Mouse (Mus musculus) forebrain, embryonic 12.5 days (tissue): Measurements from ENCODE around the gene Arhgef28. TPM values are rescaled to one million over a fixed set of nuclear protein-coding genes. Genes with fewer than 3 reads are reported as not detected.

ENCODE experiments used
- ATAC-seq: fragments of 200-750 bp; cut with Nextera tagmentation; 2 replicates; pipeline ENCODE4 v1.8.0; 2017; ENCODE audit warnings: moderate TSS enrichment; ENCODE audit not compliant: low FRiP score
- H3K27ac ChIP-seq: fragments of 300-500 bp; sonication (generic); 2 replicates; pipeline ENCODE4 v1.5.1; 2016; ENCODE audit warnings: mild to moderate bottlenecking
- H3K27me3 ChIP-seq: fragments of 300-500 bp; sonication (generic); 2 replicates; pipeline ENCODE4 v1.6.1; 2016; ENCODE audit warnings: mild to moderate bottlenecking
- H3K36me3 ChIP-seq: fragments of 300-500 bp; sonication (generic); replicated peaks from 2 replicates; pipeline ENCODE4 v1.6.1; 2016; ENCODE audit warnings: mild to moderate bottlenecking
- H3K4me1 ChIP-seq: fragments of 300-500 bp; sonication (generic); 2 replicates; pipeline ENCODE4 v1.6.1; 2016
- H3K4me2 ChIP-seq: fragments of 300-500 bp; sonication (generic); 2 replicates; pipeline ENCODE4 v1.6.1; 2016; ENCODE audit warnings: mild to moderate bottlenecking, moderate library complexity
- H3K4me3 ChIP-seq: fragments of 300-500 bp; sonication (generic); replicated peaks from 2 replicates; pipeline ENCODE4 v1.5.1; 2016; ENCODE audit warnings: mild to moderate bottlenecking
- H3K9ac ChIP-seq: fragments of 300-500 bp; sonication (generic); 2 replicates; pipeline ENCODE4 v1.6.1; 2016; ENCODE audit warnings: mild to moderate bottlenecking
- H3K9me3 ChIP-seq: fragments of 300-500 bp; sonication (generic); 2 replicates; pipeline ENCODE4 v1.6.1; 2016
- WGBS: fragments of 180-500 bp; shearing (Covaris S2); methylation state at CpG from one replicate; pipeline ENCODE4 v1.1.7; 2016; 5-methylcytosine and 5-hydroxymethylcytosine counted together
- polyA plus RNA-seq: library from polyadenylated mRNA; unstranded; fragments of >200 nt; fragmentation: Nextera tagmentation; extraction: Ambion mirVana; gene quantifications from 2 replicates; pipeline ENCODE4 v1.2.1, GENCODE M21; 2016

Arhgef28 gene
- polyA plus RNA-seq, 1 experiment from 2014 or later = 5.8 TPM

DNA sequence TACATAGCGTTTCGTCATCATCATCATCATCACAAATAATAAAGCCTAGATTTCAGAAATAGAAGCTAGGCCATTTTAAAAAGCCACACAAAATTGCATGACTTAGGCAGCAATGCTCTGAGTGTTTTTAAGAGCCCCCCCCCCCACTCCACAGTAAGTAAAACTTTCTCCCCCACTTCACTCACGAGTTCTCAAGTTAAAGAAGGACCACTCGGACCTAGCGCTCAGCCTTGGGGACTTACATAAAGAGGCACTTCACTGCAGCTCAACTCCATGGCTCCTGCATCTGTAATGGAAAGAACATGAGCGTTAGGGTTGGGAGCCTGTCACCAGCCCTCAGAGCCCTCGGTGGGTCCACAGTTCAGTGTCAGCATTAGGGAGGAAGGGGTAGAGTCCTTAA lies 60.9 kb downstream of the Arhgef28 start:
- no peaks in the 10 kb centered on the region for H3K9me3 ChIP-seq
- WGBS = 80% methylated on average over 7 of the region's 7 CpGs

DNA sequence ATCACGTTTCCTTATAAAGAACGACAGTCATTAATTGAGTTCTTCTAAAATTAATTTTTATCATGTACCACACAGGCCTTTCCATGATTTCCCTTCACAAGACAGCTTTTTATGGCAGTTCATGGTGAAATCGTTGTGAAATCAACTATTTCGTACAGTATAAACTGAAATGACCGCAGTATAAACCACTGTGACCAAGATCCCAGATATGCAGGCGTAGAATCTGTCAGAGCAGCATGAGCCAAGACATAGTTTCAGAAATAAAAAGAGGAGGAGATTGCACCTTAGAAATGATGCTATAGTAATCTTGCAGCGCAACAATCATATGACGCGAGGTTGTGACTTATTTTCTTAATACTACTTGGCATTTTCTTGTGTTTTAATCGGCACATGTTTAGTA lies 63.2 kb downstream of the Arhgef28 start:
- Histone ChIP-seq H3K27ac (no peak overlapping the region), H3K4me1 (peaks cover 6% of the 10 kb centered on the region; the same call in 1 of the 2 replicates), H3K4me3 (no peak overlapping the region), H3K27me3 (no peaks in the 10 kb centered on the region), H3K36me3 (no peaks in the 10 kb centered on the region), H3K9me3 (no peaks in the 10 kb centered on the region), H3K4me2 (no peak overlapping the region), H3K9ac (no peak overlapping the region)
- ATAC-seq = no peak
- WGBS = 93% methylated on average over 10 of the region's 10 CpGs

More for the DNA sequence above, 60.9 kb downstream of the Arhgef28 start:
- ATAC-seq = no peak
- H3K27ac ChIP-seq = no peak overlapping the region
- H3K4me3 ChIP-seq = no peak overlapping the region
- no peak overlapping the region for H3K4me2 ChIP-seq
- no peaks in the 10 kb centered on the region for H3K36me3 ChIP-seq
- H3K27me3 ChIP-seq = no peaks in the 10 kb centered on the region
- peaks cover 6% of the 10 kb centered on the region; the same call in 1 of the 2 replicates for H3K4me1 ChIP-seq
- no peak overlapping the region for H3K9ac ChIP-seq

- no peak overlapping the region for H3K4me3 ChIP-seq
- no peaks in the 10 kb centered on the region for H3K27me3 ChIP-seq
- no peaks in the 10 kb centered on the region for H3K36me3 ChIP-seq
- no peak for ATAC-seq
- H3K4me2 ChIP-seq = no peak overlapping the region
- peaks cover 10% of the 10 kb centered on the region; the same call in 1 of the 2 replicates for H3K4me1 ChIP-seq
- no peak overlapping the region for H3K9ac ChIP-seq
- no peaks in the 10 kb centered on the region for H3K9me3 ChIP-seq
- H3K27ac ChIP-seq = no peak overlapping the region
- WGBS = 88% methylated on average over 9 of the region's 9 CpGs
Measured at GRCm38 (mm10) chr13:98140626-98141025, 65.6 kb downstream of the Arhgef28 start.

GRCm38 (mm10) chr13:98138786-98139185 lies 67.5 kb downstream of the Arhgef28 start:
- no peak overlapping the region for H3K4me2 ChIP-seq
- no peak overlapping the region for H3K4me3 ChIP-seq
- H3K9ac ChIP-seq = no peak overlapping the region
- peaks cover 10% of the 10 kb centered on the region; the same call in 1 of the 2 replicates for H3K4me1 ChIP-seq
- H3K9me3 ChIP-seq = no peaks in the 10 kb centered on the region
- ATAC-seq = no peak
- H3K36me3 ChIP-seq = no peaks in the 10 kb centered on the region
- H3K27me3 ChIP-seq = no peaks in the 10 kb centered on the region
- no peak overlapping the region for H3K27ac ChIP-seq
- 72% methylated on average over 4 of the region's 4 CpGs for WGBS

DNA sequence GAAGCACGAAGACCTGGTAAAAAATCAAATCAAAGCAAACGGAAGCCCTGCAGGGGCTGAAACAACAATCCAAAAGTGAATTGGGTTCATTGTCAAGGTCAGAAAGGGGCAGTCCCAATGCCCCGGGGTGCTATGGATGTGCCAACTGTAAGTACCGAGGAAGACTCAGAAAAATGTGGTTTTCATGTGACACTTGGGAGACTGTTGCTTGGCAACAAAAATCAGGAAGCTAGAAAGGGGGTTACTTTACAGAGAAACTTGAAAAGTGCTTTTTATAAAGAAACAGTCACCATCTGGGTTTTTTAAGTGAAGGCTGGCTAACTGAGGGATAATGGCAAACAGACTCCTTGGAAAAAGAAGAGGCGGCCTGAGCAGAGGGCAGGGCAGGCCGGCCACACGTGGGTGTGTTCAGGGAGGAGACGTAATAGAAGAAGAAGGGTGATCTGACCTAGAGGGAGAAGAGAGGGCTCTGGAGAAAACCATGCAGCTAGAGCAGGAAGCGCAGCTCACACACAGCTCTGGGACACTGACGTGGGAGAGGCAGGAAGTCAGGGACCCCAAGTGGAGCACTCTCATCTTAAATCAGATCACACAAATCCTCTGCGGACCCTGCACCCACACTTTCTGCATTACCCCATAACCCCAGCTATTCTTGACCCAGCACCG lies 70.2 kb downstream of the Arhgef28 start:
- no peak overlapping the region for H3K4me3 ChIP-seq
- H3K9me3 ChIP-seq = no peaks in the 10 kb centered on the region
- no peak overlapping the region for H3K4me2 ChIP-seq
- H3K9ac ChIP-seq = no peak overlapping the region
- no peaks in the 10 kb centered on the region for H3K36me3 ChIP-seq
- H3K27me3 ChIP-seq = no peaks in the 10 kb centered on the region
- 59% methylated on average over 12 of the region's 12 CpGs for WGBS
- no peak overlapping the region for H3K27ac ChIP-seq
- peaks cover 10% of the 10 kb centered on the region; the same call in 1 of the 2 replicates for H3K4me1 ChIP-seq
- no peak for ATAC-seq

DNA sequence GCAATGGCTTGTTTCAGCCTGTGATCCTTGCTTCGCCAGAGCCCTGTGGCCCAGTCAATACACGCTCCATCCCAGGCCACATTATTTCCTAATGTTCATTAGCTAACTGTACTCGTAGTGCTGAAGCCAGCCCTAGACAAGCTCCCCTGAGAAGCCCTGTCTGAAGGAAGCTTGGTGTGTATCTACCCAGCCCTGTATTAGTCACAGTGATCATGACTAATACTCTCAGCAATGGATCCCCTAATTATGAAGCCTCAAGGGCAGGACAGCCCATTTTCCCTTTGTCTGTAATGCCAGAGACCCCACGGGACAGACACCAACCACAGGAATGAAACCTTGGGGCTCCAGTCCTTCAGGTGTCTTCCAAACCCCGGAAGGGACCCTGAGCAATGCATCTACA lies 73.3 kb downstream of the Arhgef28 start:
- Histone ChIP-seq H3K4me1 (peaks cover 10% of the 10 kb centered on the region; the same call in 1 of the 2 replicates), H3K9ac (no peak overlapping the region), H3K4me3 (no peak overlapping the region), H3K27me3 (no peaks in the 10 kb centered on the region), H3K27ac (no peak overlapping the region), H3K9me3 (no peaks in the 10 kb centered on the region), H3K4me2 (no peak overlapping the region), H3K36me3 (no peaks in the 10 kb centered on the region)
- WGBS = 76% methylated on average over 5 of the region's 5 CpGs
- ATAC-seq = no peak

DNA sequence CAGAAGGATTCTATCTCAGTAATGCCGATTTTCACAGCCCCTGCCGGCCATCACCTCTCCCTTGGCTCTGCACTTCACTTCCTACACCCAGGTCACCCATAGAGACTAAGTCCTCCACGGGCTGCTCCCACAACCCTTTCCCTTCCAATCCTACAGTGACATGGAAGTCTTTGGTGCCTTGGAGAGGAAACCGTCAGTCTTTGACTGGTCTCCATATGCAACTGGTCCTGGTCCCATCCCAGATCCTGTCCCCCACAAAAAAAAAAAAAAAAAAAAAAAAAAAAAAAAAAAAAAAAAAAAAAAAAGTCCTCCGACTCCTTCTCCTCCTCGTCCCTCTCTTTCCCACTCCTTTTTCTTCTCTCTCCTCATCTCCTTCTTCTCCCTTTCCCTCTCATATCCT lies 74.0 kb downstream of the Arhgef28 start:
- H3K4me3 ChIP-seq = no peak overlapping the region
- no peaks in the 10 kb centered on the region for H3K27me3 ChIP-seq
- no peaks in the 10 kb centered on the region for H3K9me3 ChIP-seq
- peaks cover 10% of the 10 kb centered on the region; the same call in 1 of the 2 replicates for H3K4me1 ChIP-seq
- no peak overlapping the region for H3K4me2 ChIP-seq
- no peaks in the 10 kb centered on the region for H3K36me3 ChIP-seq
- ATAC-seq = no peak
- H3K27ac ChIP-seq = no peak overlapping the region
- H3K9ac ChIP-seq = no peak overlapping the region
- 76% methylated on average over 6 of the region's 6 CpGs for WGBS

DNA sequence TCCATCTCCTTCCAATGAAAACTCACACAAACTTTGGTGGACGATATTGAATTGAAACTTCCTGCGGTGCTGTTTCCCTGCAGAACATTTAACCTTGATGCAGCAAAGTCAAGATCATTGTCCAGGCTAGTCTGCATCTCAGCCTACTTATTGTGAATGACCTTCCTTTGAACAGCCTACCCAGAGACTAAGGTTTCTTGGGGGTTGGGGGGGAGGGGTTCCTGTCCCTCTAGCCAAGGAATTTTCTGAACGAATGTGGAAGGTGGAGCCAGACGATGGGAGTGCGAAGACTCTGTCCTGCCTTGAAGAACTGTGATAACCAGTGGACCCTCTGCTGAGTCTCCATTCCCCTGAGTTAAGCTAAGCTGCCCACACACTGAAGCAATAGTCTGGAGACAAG lies 80.6 kb downstream of the Arhgef28 start:
- Histone ChIP-seq H3K27me3 (no peaks in the 10 kb centered on the region), H3K4me3 (no peak overlapping the region), H3K4me2 (no peak overlapping the region), H3K36me3 (no peaks in the 10 kb centered on the region), H3K9ac (no peak overlapping the region), H3K9me3 (no peaks in the 10 kb centered on the region), H3K4me1 (0 out of 2 replicates have a peak, but pooled peaks cover under 1% of the 10 kb centered on the region), H3K27ac (no peak overlapping the region)
- no peak for ATAC-seq
- WGBS = 74% methylated on average over 5 of the region's 5 CpGs

- H3K4me1 ChIP-seq = peaks cover 7% of the 10 kb centered on the region; the same call in 1 of the 2 replicates
- H3K27me3 ChIP-seq = no peaks in the 10 kb centered on the region
- no peak overlapping the region for H3K4me2 ChIP-seq
- WGBS = 81% methylated on average over 14 of the region's 14 CpGs
- no peaks in the 10 kb centered on the region for H3K9me3 ChIP-seq
- no peak for ATAC-seq
- H3K36me3 ChIP-seq = no peaks in the 10 kb centered on the region
- no peak overlapping the region for H3K27ac ChIP-seq
- no peak overlapping the region for H3K9ac ChIP-seq
- H3K4me3 ChIP-seq = no peak overlapping the region
Measured at GRCm38 (mm10) chr13:98124113-98124745, 82.0 kb downstream of the Arhgef28 start.

- Histone ChIP-seq H3K4me1 (peaks cover 8% of the 10 kb centered on the region; the same call in 1 of the 2 replicates), H3K27ac (no peak overlapping the region), H3K27me3 (no peaks in the 10 kb centered on the region), H3K9me3 (no peaks in the 10 kb centered on the region), H3K4me3 (no peak overlapping the region), H3K36me3 (no peaks in the 10 kb centered on the region), H3K9ac (no peak overlapping the region), H3K4me2 (no peak overlapping the region)
- 79% methylated on average over 4 of the region's 4 CpGs for WGBS
- ATAC-seq = no peak
Measured at GRCm38 (mm10) chr13:98122766-98123165, 83.5 kb downstream of the Arhgef28 start.

DNA sequence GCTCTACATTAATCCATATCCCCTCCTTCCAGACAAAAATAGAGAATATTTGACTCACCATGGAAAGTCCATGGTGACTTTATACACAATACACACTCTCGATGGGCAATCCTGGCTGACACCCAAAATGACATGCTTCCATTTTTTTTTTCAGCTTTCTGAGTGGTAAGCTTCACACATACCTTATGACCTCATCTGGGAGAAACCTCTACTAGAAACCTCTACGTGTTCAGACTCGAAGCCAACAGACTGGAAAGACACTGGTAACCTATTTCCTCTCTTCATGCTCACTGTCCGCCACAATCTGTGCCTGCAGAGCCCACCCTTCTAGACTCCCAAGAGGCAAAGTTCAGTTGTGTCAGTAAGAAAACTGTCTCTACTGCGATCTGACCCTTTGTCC lies 84.2 kb downstream of the Arhgef28 start:
- WGBS = 89% methylated on average over 5 of the region's 5 CpGs
- Histone ChIP-seq H3K9me3 (no peaks in the 10 kb centered on the region), H3K9ac (no peak overlapping the region), H3K4me2 (no peak overlapping the region), H3K4me1 (peaks cover 12% of the 10 kb centered on the region; the same call in 1 of the 2 replicates), H3K27me3 (no peaks in the 10 kb centered on the region), H3K4me3 (no peak overlapping the region), H3K27ac (no peak overlapping the region), H3K36me3 (no peaks in the 10 kb centered on the region)
- ATAC-seq = no peak

- Histone ChIP-seq H3K4me3 (no peak overlapping the region), H3K4me1 (peaks cover 12% of the 10 kb centered on the region; the same call in 1 of the 2 replicates), H3K9me3 (no peaks in the 10 kb centered on the region), H3K9ac (no peak overlapping the region), H3K36me3 (no peaks in the 10 kb centered on the region), H3K27ac (no peak overlapping the region), H3K27me3 (no peaks in the 10 kb centered on the region), H3K4me2 (no peak overlapping the region)
- ATAC-seq = no peak
- 90% methylated on average over 4 of the region's 4 CpGs for WGBS
Measured at GRCm38 (mm10) chr13:98121124-98121470, 85.1 kb downstream of the Arhgef28 start.
